Mouse (Mus musculus) brain, embryonic 14.5 days (tissue): ENCODE measurements at regions not wholly inside any gene's neighbourhood (a gene's known extent, or its start where the extent isn't known, plus 50 kb on each side); places are given as distances from the start of the nearest gene placed in this dataset.

Source experiments
- CTCF ChIP-seq: fragments of 200-500 bp; IDR thresholded peaks from 2 replicates; pipeline ENCODE4 v1.5.1; 2012; ENCODE audit warnings: inconsistent platforms, mild to moderate bottlenecking, moderate library complexity, borderline replicate concordance; ENCODE audit not compliant: insufficient read depth, insufficient read length; ENCODE audit errors: extremely low read depth
- POLR2A ChIP-seq: fragments of 200-500 bp; IDR thresholded peaks from 2 replicates; pipeline ENCODE4 v1.6.1; 2012; ENCODE audit warnings: mild to moderate bottlenecking, inconsistent platforms, borderline replicate concordance; ENCODE audit not compliant: poor library complexity, insufficient read depth, insufficient read length, severe bottlenecking; ENCODE audit errors: extremely low read depth

DNA sequence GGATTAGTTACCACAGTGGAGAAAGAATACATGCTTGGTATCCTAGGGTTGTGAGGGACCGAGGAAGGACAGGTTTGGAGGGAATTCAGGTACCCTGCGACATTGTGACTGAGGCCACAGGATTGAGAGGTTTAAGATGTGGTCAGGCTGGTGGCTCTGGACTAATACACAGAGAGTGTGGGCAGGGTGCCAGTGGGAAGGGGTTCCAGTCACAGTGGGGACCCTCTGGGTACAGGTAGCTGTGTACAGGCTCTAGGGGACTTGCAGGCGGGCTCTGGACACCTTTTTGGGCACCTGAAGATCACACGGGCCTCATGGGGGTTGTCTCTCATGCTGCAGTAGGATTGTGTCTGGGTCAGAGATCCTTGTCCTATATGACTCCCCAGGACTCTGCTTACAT is 213.1 kb upstream of the Kcnab2 start:
- TF ChIP-seq POLR2A, result no peak
- no peak for TF ChIP-seq CTCF
